Mouse (Mus musculus) heart, postnatal 0 days (tissue): ENCODE measurements at regions not wholly inside any gene's neighbourhood (a gene's known extent, or its start where the extent isn't known, plus 50 kb on each side); places are given as distances from the start of the nearest gene placed in this dataset.
A peak's percentile ranks its signal among the peaks of the same experiment; 100 is the strongest.

Experiments used
- ATAC-seq: fragments of 200-750 bp; cut with Nextera tagmentation; 2 replicates; pipeline ENCODE4 v1.8.0; 2017; ENCODE audit warnings: low read depth, moderate number of reproducible peaks, moderate library complexity; ENCODE audit not compliant: insufficient read depth
- DNase-seq: peaks from one replicate; pipeline ENCODE4 v3.0.0-alpha.2; 2016; ENCODE audit warnings: low spot score
- H3K27ac ChIP-seq: fragments of 300-500 bp; sonication (generic); 2 replicates; pipeline ENCODE4 v1.5.1; 2014; ENCODE audit warnings: low read depth, mild to moderate bottlenecking
- H3K27me3 ChIP-seq: fragments of 300-500 bp; sonication (generic); 2 replicates; pipeline ENCODE4 v1.6.1; 2014; ENCODE audit warnings: low read length, mixed read lengths; ENCODE audit not compliant: control insufficient read depth, insufficient read depth
- H3K36me3 ChIP-seq: fragments of 300-500 bp; sonication (generic); replicated peaks from 2 replicates; pipeline ENCODE4 v1.6.1; 2014; ENCODE audit warnings: low read length, mixed read lengths; ENCODE audit not compliant: control insufficient read depth, insufficient read depth
- H3K4me1 ChIP-seq: fragments of 300-500 bp; sonication (generic); 2 replicates; pipeline ENCODE4 v1.6.1; 2014; ENCODE audit warnings: antibody characterized with exemption; ENCODE audit not compliant: control insufficient read depth, insufficient read depth
- H3K4me2 ChIP-seq: fragments of 300-500 bp; sonication (generic); 2 replicates; pipeline ENCODE4 v1.6.1; 2014; ENCODE audit warnings: low read depth, mild to moderate bottlenecking, low read length, moderate library complexity
- H3K4me3 ChIP-seq: fragments of 300-500 bp; sonication (generic); 2 replicates; pipeline ENCODE4 v1.5.1; 2014; ENCODE audit warnings: low read depth, low read length
- H3K9ac ChIP-seq: fragments of 300-500 bp; sonication (generic); replicated peaks from 2 replicates; pipeline ENCODE4 v1.6.1; 2014; ENCODE audit warnings: low read depth, low read length, mixed read lengths
- H3K9me3 ChIP-seq: fragments of 300-500 bp; sonication (generic); replicated peaks from 2 replicates; pipeline ENCODE4 v1.6.1; 2016; ENCODE audit warnings: low read length; ENCODE audit not compliant: control insufficient read depth
- CTCF ChIP-seq: IDR thresholded peaks from 2 replicates; pipeline ENCODE4 v1.5.1; 2016; ENCODE audit warnings: antibody characterized with exemption, control low read depth, low read depth
- EP300 ChIP-seq: IDR thresholded peaks from 2 replicates; pipeline ENCODE4 v1.6.1; 2016; ENCODE audit warnings: antibody characterized with exemption, low read depth
- WGBS: fragments of 180-500 bp; shearing (Covaris S2); extraction: QIAGEN DNeasy Blood & Tissue Kit; methylation state at CpG from one replicate; pipeline ENCODE4 v1.1.7; 2014; 5-methylcytosine and 5-hydroxymethylcytosine counted together

DNA sequence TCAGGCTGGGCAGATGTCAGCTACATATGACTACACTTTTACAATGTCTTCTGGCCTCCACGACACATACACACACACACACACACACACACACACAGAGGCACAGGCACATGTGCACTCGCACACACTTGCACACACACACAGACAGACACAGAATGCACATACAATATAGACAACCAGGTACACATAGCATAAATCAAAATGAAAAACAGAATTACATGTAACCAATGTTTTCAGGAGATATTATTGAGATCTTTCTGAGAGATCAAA lies 863.1 kb downstream of the Slitrk6 start:
- TF ChIP-seq CTCF: no peak
- no peak for TF ChIP-seq EP300
- DNase-seq (no peak), ATAC-seq (no peak)
- H3K4me2 ChIP-seq: no peak overlapping the region
- no peaks in the 10 kb centered on the region for H3K27me3 ChIP-seq
- H3K27ac ChIP-seq: no peak overlapping the region
- no peaks in the 10 kb centered on the region for H3K36me3 ChIP-seq
- H3K9ac ChIP-seq: no peak overlapping the region
- WGBS: 63% methylated on average over 2 of the region's 2 CpGs
- H3K4me3 ChIP-seq: no peak overlapping the region
- H3K9me3 ChIP-seq: no peaks in the 10 kb centered on the region
- H3K4me1 ChIP-seq: no peaks in the 10 kb centered on the region

- 63% methylated on average over 3 of the region's 3 CpGs for WGBS
These were observed 863.6 kb downstream of the Slitrk6 start for GRCm38 (mm10) chr14:109891151-109891895.

GRCm38 (mm10) chr14:109876950-109877663 lies 877.8 kb downstream of the Slitrk6 start:
- H3K9ac ChIP-seq: no peak overlapping the region
- WGBS: 74% methylated on average over 1 of the region's 1 CpGs
- no peaks in the 10 kb centered on the region for H3K9me3 ChIP-seq
- ATAC-seq (no peak), DNase-seq (no peak)
- no peaks in the 10 kb centered on the region for H3K36me3 ChIP-seq
- no peaks in the 10 kb centered on the region for H3K4me1 ChIP-seq
- TF ChIP-seq EP300 (no peak), CTCF (no peak)
- H3K4me2 ChIP-seq: no peak overlapping the region
- H3K4me3 ChIP-seq: no peak overlapping the region
- H3K27me3 ChIP-seq: no peaks in the 10 kb centered on the region
- H3K27ac ChIP-seq: no peak overlapping the region

More at GRCm38 (mm10) chr14:109891151-109891895, 863.6 kb downstream of the Slitrk6 start:
- no peak overlapping the region for H3K4me3 ChIP-seq
- DNase-seq (no peak), ATAC-seq (no peak)
- no peak overlapping the region for H3K4me2 ChIP-seq
- H3K4me1 ChIP-seq: no peaks in the 10 kb centered on the region
- H3K9ac ChIP-seq: no peak overlapping the region
- H3K27me3 ChIP-seq: no peaks in the 10 kb centered on the region
- TF ChIP-seq CTCF (peak; percentile 23), EP300 (no peak)
- H3K36me3 ChIP-seq: no peaks in the 10 kb centered on the region
- H3K9me3 ChIP-seq: no peaks in the 10 kb centered on the region
- H3K27ac ChIP-seq: no peak overlapping the region

DNA sequence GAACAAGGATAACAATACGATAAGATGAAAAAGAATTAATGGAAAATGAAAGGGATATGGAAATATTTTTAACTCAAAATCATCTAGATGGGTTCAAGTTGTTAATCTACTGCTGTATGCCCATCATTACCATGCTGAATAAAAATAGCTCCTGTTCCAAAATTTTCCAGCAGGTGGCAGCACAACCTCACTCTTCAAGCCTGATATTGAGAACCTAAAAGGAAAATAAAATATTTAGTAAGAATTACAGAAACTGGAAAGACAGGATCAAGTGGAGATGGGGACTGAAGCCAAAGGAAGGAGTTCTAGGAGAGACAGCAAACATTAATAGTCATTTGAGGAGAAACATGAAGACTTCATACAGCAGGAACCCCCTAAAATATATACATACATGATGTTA lies 880.7 kb downstream of the Slitrk6 start:
- peak; percentile 7 for DNase-seq
- no peak for ATAC-seq

DNA sequence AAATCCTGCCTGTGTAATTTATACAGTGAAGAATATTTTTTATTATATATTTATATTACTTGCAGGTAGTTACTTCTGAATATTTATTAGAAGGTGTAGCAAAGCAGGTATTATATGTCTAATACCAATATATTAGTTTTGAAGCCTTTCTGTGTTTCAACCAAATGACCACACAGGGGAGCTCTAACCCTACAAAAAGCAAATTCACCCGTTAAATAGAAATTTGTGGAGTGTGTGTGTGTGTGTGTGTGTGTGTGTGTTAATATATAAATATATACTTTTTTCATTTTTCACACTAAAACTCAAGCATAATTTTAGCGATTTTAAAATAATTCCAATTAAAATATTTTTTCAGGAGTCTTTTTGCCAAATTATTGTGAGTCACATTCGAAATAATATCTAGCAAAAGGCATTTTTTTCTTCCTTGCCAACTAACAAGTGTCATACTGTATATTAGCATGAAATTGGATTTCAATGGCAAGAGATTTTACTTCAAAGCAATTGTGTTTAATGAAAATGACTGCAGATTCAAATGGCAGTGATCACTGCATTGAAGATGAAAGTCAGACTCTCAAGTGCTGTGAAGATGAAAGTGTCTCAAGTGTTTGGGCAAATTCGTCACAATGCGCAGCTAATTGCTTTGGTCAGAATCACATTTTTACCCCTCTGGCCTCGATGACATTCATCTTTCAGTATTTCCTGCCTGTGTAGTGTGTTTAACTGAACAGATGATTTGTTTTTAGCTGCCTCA lies 914.4 kb downstream of the Slitrk6 start:
- 40% methylated on average over 6 of the region's 6 CpGs for WGBS
- Histone ChIP-seq H3K4me1 (no peaks in the 10 kb centered on the region), H3K36me3 (no peaks in the 10 kb centered on the region), H3K27ac (no peak overlapping the region), H3K4me3 (no peak overlapping the region), H3K27me3 (no peaks in the 10 kb centered on the region), H3K9ac (no peak overlapping the region), H3K4me2 (no peak overlapping the region), H3K9me3 (no peaks in the 10 kb centered on the region)
- ATAC-seq (no peak), DNase-seq (peak; percentile 15)
- TF ChIP-seq EP300 (no peak), CTCF (peak; percentile 34)

More for the DNA sequence above, 880.7 kb downstream of the Slitrk6 start:
- Histone ChIP-seq H3K4me3 (no peak overlapping the region), H3K27me3 (no peaks in the 10 kb centered on the region), H3K36me3 (no peaks in the 10 kb centered on the region), H3K4me2 (no peak overlapping the region), H3K9ac (no peak overlapping the region), H3K27ac (no peak overlapping the region), H3K4me1 (no peaks in the 10 kb centered on the region), H3K9me3 (no peaks in the 10 kb centered on the region)
- WGBS: 5% methylated on average over 1 of the region's 1 CpGs
- TF ChIP-seq EP300 (no peak), CTCF (peak; percentile 63)
